Mouse (Mus musculus): ENCODE results near the gene Olfr1152.

DNA sequence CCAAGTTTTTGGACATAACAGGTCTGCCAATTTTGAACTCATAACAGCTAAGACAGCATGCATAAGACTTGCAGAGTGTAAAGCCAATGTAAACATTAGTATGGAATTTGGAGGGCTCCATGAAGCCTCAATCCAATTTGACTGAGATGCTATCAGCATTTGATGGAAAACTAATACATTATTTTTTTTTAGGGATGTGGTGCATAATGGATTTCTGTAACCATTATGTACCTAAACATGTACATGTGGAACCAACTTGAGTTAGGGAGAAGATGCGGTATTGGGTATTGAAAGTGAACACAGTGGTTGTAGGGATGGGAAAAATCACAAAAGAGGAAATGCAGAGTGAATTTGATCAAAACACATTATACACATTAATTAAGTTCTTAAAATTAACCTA is 36.1 kb upstream of the Olfr1152 start, which contains the start of gene Olfr1148:
- TF ChIP-seq CTCF (IDR thresholded peaks at IDR 0.05; ENCODE audit: insufficient read depth, low read length): no peak
- TF ChIP-seq POLR2A (IDR thresholded peaks at IDR 0.05; ENCODE audit: borderline replicate concordance, extremely low read depth, low read depth, low read length): no peak

All from lung, adult 2 months (tissue).